Mouse (Mus musculus): ENCODE measurements around the gene Tspear.

DNA sequence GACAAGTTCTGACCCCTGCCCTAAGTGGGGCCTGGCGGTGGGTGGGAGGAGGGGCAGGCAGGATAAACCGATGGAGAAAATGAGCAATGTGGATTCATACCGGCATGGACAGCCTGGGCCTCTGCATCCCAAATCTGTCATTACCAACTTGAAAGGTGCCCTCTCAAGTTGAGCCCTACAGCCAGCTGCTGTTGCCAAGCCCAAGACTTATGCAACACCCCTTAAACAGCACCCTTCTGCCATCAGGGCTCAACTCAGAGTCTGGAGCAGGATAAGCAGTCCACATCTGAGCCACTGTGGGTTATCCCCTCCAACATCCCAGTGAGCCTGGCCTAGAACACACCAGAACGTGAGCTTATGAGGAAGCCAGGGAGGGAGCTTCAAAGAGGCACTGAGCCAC, 226.9 kb downstream of the Tspear start:
- TF ChIP-seq CTCF (IDR thresholded peaks at IDR 0.05; ENCODE audit: low read depth) (no peak), EP300 (optimal IDR thresholded peaks at IDR 0.05) (no peak)

All from stomach, postnatal 0 days (tissue).